Mouse (Mus musculus) neural tube, embryonic 13.5 days (tissue): ENCODE results near the gene Vac14. TPM values are rescaled to one million over a fixed set of nuclear protein-coding genes. Genes with fewer than 3 reads are reported as not detected.

ENCODE experiments used
- ATAC-seq: fragments of 200-750 bp; cut with Nextera tagmentation; 2 replicates; pipeline ENCODE4 v1.8.0; 2017; ENCODE audit warnings: low read depth, mild to moderate bottlenecking, moderate TSS enrichment, moderate library complexity
- H3K27ac ChIP-seq: fragments of 300-500 bp; sonication (generic); replicated peaks from 2 replicates; pipeline ENCODE4 v1.5.1; 2015; ENCODE audit warnings: moderate library complexity, mild to moderate bottlenecking, inconsistent platforms
- H3K27me3 ChIP-seq: fragments of 300-500 bp; sonication (generic); 2 replicates; pipeline ENCODE4 v1.6.1; 2015; ENCODE audit warnings: mild to moderate bottlenecking, inconsistent platforms
- H3K36me3 ChIP-seq: fragments of 300-500 bp; sonication (generic); 2 replicates; pipeline ENCODE4 v1.6.1; 2015; ENCODE audit warnings: mild to moderate bottlenecking, inconsistent platforms
- H3K4me1 ChIP-seq: fragments of 300-500 bp; sonication (generic); replicated peaks from 2 replicates; pipeline ENCODE4 v1.6.1; 2015; ENCODE audit warnings: inconsistent platforms
- H3K4me2 ChIP-seq: fragments of 300-500 bp; sonication (generic); 2 replicates; pipeline ENCODE4 v1.6.1; 2015; ENCODE audit warnings: inconsistent platforms, mild to moderate bottlenecking, moderate library complexity
- H3K4me3 ChIP-seq: fragments of 300-500 bp; sonication (generic); 2 replicates; pipeline ENCODE4 v1.5.1; 2015; ENCODE audit warnings: mild to moderate bottlenecking, inconsistent platforms
- H3K9ac ChIP-seq: fragments of 300-500 bp; sonication (generic); 2 replicates; pipeline ENCODE4 v1.6.1; 2015; ENCODE audit warnings: moderate library complexity, mild to moderate bottlenecking, inconsistent platforms
- H3K9me3 ChIP-seq: fragments of 300-500 bp; sonication (generic); 2 replicates; pipeline ENCODE4 v1.6.1; 2016; ENCODE audit warnings: inconsistent platforms
- WGBS: fragments of 180-500 bp; shearing (Covaris S2); methylation state at CpG from one replicate; pipeline ENCODE4 v1.1.7; 2015; 5-methylcytosine and 5-hydroxymethylcytosine counted together
- polyA plus RNA-seq: library from polyadenylated mRNA; unstranded; fragments of >200 nt; fragmentation: Nextera tagmentation; extraction: Ambion mirVana; gene quantifications from 2 replicates; pipeline ENCODE4 v1.2.1, GENCODE M21; 2015

The Vac14 gene
- polyA plus RNA-seq, 1 experiment from 2014 or later: 25.2 TPM

DNA sequence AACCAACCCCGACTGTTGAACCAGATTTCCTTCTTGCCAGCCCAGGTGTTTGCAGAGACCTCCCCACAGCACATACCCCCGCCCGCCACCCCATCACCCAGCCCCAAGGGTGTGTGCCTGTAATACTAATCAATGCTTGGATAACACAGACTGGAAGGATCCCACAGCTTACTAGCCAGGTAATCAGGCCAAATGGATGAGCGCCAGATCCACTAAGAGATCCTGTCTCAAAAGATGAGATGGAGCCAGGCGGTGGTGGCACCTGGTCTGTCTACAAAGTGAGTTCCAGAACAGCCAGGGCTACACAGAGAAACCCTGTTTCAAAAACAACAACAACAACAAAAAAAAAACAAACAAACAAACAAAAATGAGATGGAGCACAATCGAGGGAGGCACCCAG, 148.9 kb downstream of the Vac14 start:
- no peak overlapping the region for H3K9ac ChIP-seq
- no peak overlapping the region for H3K4me2 ChIP-seq
- H3K4me1 ChIP-seq: no peaks in the 10 kb centered on the region
- no peak for ATAC-seq
- H3K4me3 ChIP-seq: no peak overlapping the region
- no peaks in the 10 kb centered on the region for H3K27me3 ChIP-seq
- H3K27ac ChIP-seq: no peak overlapping the region
- 94% methylated on average over 6 of the region's 6 CpGs for WGBS
- H3K36me3 ChIP-seq: no peaks in the 10 kb centered on the region
- no peaks in the 10 kb centered on the region for H3K9me3 ChIP-seq

Other genes starting within 250 kb of the Vac14 start
- gene Mtss1l, start 102.9 kb downstream of the Vac14 start, polyA plus RNA-seq: 13.3 and 14.0 TPM in 2 replicates
- 2.5 and 2.6 TPM in 2 replicates for gene Il34, start 187.3 kb downstream of the Vac14 start, polyA plus RNA-seq
- gene Cog4, start 228.0 kb downstream of the Vac14 start, polyA plus RNA-seq: 74.2 and 78.9 TPM in 2 replicates
- 93.9 and 112 TPM in 2 replicates for gene Sf3b3, start 228.2 kb downstream of the Vac14 start, polyA plus RNA-seq